Mouse (Mus musculus): Measurements from ENCODE around the gene Cgn.

Gene Cgn

DNA sequence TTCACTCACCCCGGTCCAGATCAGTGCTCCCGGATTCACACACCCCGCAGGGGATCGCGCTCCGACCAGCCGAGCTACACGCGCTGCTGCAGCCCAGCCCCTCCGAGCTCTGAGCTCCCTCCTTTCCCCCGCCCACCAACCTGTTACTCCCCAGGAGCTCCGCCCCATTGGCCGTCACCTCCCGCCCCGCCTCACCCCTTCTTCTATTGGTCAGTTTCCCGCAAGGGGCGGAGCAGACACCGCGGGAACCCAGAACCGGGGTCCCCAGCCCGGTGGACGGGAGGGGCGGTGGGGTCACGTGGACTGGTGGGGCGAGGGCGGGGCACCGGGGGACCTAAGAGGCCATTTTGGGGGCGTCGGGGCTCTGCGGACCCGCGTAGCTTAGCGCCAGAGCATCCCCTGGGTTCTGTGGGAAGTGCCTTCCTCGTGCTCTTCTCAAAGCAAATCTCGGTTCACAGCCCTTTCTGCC is at the start of gene Cgn:
Gene Cgn (minus strand): TSS at position 126 of the 469 bp plus-strand sequence.
- DNase-seq = peak; percentile 94

GRCm38 (mm10) chr3:94835396-94835795 is 49.1 kb upstream of the Cgn start:
- no peak for DNase-seq

DNA sequence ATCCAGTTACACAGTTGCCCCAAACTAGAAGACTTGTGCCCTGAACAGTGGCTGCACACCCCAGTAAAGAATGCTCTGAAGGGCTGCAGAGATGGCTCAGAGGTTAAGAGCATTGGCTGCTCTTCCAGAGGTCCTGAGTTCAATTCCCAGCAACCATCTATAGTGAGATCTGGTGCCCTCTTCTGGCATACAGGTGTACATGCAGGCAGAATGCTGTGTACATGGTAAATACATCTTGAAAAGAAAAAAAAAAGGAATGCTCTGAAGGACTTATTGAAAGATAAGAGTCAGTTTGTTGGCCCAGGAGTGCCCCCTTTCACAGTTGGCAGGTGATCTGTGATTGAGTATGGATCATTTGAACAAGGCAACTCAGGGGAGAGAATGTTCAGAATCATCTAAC is 47.1 kb upstream of the Cgn start:
- no peak for DNase-seq

- peak; percentile 38 for DNase-seq
These were observed 46.4 kb upstream of the Cgn start for GRCm38 (mm10) chr3:94832701-94833100.

DNA sequence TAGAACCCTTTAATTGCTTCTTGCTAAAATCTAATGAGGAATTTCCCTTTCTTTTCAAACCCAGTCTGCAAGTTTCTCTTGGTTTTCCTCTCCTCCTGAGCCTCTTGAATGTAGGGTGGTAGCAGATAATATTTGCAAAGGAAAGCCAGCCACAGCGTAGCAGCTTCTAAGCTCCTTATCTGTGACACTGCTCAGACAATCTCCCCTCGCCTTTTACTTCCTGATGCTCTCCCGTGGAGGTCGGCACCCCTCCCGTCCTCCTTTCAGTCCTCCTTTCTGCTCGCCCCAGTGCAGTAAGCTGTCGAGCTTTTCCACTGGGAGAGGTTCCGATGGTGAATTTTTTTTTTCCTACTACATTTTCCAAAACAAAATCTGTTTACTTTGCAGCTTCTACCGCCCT is 45.8 kb upstream of the Cgn start:
- no peak for DNase-seq

- DNase-seq = no peak
These were observed 37.8 kb upstream of the Cgn start for GRCm38 (mm10) chr3:94824110-94824509.

- no peak for DNase-seq
These were observed 35.8 kb upstream of the Cgn start for GRCm38 (mm10) chr3:94822082-94822481.

DNA sequence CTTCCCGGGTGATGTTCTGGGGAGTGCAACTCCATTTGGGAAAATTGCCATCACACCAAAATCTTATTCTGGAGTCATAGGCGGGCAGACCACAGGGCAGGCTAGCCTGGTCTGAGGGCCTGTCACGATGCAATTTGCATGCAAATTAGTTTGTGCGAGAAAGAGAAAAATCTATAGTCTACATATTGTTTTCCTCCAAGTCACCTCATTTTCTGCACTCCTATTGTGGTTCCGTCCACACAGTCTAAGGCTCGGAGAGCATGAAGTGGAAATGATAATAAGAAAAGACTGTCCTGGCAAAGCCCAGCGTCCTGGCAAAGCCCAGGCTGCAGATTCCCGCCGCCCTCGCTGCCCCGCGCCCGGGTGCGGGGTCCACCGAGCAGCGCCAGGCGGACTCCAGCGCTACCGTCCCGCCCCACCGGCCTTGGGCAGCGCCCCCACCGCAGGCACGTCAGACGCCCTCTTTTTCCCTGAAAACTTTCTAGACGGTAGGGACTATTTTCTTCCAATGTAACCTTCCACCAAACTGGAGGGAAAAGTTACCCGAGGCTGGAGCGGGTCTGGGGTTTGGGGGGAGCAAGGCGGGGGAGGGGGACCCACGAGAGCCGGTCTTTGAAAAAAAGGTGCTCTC is 34.8 kb upstream of the Cgn start:
- DNase-seq = peak; percentile 61

DNA sequence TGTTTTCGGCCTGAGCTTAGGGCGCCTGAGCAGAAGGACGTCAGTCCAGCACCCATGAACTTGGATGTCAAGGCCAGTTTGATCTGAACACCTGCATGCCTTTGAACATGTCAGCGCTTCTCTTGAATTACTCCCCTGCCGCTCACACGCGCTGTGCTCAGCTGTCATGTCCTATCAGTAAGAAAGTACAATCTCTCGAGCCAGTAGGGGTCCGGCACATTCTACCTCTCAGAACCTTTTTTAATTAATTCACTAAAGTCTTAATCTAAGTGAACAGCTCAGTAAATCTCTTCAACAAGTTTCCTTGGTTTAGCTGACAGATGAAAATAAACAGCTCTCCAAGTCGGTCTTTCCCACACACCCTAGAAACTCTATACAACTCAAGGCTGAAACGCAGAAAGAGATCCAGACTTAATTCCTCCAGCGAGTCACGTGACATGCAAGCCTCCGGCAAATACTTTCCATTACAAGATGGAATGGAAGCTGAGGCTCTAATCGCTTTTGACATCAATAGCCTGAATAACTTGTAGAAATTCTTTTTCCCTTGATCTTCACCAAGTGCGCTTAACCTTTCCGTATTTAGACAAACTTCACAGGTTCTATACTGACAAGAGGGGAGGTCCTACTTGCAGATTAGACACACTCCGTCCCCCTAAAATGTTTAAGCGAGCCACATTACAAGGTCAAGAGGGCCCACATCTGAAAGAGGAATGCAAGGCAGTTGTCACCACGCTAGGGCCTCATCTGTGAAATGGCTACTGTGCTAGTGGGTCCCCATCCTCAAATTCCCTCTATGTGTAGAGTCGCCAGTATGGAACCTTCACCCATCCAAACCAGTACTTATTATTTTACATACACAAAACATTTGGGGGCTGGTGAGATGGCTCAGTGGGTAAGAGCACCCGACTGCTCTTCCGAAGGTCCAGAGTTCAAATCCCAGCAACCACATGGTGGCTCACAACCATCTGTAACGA is 33.4 kb upstream of the Cgn start:
- DNase-seq = no peak

GRCm38 (mm10) chr3:94817731-94818130 is 31.4 kb upstream of the Cgn start:
- DNase-seq = no peak

- DNase-seq = no peak
These were observed 29.3 kb upstream of the Cgn start for GRCm38 (mm10) chr3:94815603-94816002.

GRCm38 (mm10) chr3:94814663-94815062 is 28.4 kb upstream of the Cgn start:
- DNase-seq = no peak

DNA sequence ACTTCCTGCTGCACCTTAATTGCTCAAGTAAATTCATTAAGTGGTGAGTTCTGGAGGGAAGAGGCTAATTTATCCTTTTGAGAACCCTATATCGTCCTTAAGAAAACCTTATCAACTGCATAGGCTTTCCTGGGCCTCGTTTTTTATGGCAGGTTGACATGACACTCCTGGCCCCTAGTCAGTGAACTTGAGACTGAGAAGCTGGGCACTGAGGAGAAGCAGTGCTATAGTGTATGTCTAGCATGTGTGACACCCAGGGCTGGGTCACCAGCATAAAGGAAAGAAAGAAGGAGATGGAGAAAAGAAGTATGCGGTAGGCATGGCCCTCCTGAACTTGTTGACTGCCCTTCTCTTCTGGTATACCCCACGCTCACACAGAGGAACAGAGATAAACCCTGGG is 27.8 kb upstream of the Cgn start:
- no peak for DNase-seq

DNA sequence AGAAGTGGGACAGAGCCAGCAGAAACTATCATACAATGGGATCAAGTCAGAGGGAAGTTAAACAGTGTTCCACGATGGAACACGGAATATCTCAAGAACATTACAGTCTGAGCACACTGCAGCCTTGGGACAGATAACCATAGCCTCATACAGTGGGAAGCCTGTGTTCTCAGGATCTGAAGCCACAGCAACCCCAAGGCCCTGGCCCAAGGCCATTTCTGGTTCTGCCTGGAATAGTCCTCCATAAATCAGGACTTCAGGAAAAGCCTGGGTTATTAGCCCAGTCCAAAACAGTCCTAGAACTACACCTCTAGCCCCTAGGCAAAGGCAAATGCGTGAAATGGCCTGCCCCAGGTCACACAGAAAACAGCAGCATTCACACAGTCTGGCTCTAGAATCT is 27.4 kb upstream of the Cgn start:
- no peak for DNase-seq

GRCm38 (mm10) chr3:94811628-94812027 is 25.3 kb upstream of the Cgn start:
- peak; percentile 52 for DNase-seq

DNA sequence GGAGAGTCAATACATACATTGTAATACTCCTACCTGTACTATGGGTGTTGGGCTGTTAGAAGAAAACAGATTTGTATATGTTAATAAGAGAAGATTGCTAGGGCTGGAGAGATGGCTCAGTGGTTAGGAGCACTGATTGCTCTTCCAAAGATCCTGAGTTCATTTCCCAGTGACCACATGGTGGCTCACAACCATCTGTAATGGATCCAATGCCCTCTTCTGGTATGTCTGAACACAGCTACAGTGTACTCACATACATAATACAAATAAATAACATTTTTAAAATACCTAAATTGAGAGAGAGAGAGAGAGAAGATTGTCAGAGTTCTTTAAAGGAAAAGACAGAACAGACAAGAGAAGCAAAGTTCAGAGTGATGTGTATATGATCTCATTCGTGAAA is 22.0 kb upstream of the Cgn start:
- no peak for DNase-seq

- no peak for DNase-seq
These were observed 18.7 kb upstream of the Cgn start for GRCm38 (mm10) chr3:94804976-94805375.

GRCm38 (mm10) chr3:94804146-94804545 is 17.9 kb upstream of the Cgn start:
- no peak for DNase-seq

GRCm38 (mm10) chr3:94796181-94796580 is 9.9 kb upstream of the Cgn start:
- DNase-seq = no peak

DNA sequence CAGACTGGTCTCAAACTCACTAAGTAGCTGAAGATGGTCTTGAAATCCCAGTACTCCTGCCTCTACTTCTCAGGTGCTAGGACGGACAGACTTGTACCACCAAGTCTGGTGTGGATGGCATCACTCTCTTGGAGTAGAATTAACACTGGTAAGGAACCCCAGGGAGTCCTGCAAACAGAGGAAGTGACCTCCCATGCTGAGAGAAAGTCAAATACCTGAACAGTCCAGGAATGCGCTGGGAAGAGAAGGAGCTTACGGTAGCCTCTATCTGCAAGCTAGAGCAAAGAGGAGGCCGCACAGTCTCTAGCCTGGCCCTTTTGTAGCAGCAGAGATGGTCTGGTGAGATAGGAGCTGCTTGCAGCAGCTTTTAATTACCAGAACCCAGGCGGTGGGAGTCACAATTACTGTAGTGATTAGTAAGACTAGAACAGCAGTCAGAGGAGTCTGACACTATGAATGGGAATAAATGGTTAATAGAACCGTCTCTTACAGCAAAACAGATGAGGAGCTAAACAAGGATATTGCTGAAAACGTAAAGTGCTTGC is 9.4 kb upstream of the Cgn start:
- no peak for DNase-seq

GRCm38 (mm10) chr3:94794359-94794758 is 8.1 kb upstream of the Cgn start:
- DNase-seq = no peak

DNA sequence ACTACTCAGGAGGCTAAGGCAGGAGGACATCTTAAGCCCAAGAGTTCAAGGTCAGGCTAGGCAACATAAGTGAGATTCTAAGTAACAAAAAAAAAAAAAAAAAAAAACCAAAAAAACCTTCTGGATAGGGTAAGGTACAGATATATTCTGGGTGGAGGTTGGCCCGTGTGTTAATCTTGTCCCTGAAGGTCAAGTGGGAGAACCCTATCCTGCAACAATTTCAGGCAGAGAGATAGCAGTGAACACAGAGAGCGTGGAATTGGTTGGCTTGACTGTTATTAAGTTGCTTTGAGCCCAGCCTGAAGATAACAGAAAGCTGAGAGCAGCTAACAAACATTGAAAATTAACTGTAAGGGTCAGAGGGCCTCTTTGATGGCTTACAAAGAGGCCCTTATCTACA is 7.4 kb upstream of the Cgn start:
- DNase-seq = no peak

DNA sequence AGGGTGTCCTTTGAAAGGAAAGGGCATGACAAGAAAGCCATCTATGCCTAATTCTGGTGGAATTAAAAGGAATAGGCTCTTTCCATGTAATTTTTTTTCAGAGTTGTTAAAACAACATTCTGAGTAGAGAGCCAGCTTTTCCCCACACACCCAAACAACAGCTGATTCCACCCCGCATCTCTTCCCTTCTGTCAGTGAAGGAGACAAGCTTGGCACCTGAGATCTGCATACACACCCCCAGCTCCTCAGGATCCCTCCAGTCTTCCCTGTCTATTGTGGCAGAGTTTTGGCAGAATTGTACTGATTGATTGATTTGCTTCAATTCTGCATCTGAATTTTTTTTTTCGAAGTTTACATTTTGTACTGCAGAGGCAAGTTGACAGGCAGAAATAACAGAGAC is 6.0 kb upstream of the Cgn start:
- no peak for DNase-seq

DNA sequence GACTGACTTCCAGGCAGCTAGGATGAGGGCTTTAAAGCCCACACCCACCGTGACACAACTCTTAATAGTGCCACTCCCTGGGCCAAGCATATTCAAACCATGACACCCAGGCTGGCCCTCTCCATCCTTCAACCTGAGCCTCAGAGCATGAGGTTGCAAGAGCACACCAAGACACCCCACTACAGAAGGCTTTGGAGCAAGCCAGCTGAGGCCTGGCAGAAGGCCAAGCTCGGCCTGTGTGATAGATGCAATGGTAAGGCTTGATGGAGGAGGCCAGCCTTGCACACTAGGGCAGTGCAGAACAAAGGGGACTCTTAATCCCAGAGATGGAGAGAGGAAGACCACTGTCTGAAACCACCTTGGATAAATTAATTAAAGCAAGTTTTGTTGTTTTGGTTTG is 3.2 kb upstream of the Cgn start:
- no peak for DNase-seq
